Mouse (Mus musculus): ENCODE data around the gene Erbin. TPM values are rescaled to one million over a fixed set of nuclear protein-coding genes. Genes with fewer than 3 reads are reported as not detected.

Gene Erbin
- total RNA-seq, 2 experiments from 2014 or later = 82.6 to 85.9 TPM

DNA sequence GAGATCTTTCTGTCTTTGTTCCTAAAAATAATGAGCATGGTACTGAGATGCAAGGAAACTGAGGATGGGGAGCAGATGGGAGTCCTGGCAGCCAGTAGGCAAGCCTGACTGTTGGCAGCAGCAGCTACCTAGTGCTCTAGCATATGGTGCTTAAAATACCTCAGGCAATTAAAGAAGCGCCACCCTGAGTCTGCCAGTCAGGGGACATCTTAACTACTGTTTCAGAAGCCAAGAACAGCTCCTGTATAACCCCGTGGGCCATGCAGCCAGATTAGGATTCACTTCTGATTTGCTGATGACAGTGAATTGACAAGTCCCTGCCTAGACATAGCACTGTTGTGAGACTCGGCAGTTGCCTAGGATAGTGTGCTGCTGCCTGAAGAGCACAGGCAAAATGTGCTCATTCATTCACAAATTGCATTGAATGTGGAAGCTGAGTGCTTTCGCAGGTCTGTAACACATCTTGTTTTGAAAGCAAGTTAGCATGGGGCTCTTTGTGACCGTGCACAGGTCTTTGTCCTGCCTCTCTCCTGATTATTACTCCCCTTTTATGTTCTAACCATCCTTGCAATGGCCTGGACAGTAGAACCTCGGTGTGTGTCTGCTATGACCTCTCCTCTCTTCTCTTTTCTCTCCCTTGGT is 114.0 kb downstream of the Erbin start:
- peak; percentile 22 for DNase-seq

- no peak for DNase-seq
Measured at GRCm38 (mm10) chr13:103803721-103804120, 116.6 kb downstream of the Erbin start.

DNA sequence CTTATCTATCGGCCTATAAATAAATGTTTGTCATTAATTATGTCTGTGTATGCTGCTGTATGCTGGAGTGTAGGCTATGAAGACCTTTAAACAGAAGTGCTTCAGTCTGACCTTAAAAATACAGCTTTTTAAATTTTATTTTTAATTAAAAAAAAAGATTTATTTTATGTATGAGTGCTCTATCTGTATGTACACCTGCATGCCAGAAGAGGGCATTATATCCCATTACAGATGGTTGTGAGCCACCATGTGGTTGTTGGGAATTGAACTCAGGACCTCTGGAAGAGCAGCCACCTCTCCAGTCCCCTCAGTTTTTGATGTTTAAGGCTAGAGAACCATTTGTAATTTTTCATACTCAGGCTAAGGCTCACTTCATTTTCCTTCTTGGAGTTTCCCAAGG is 119.3 kb downstream of the Erbin start:
- no peak for DNase-seq

DNA sequence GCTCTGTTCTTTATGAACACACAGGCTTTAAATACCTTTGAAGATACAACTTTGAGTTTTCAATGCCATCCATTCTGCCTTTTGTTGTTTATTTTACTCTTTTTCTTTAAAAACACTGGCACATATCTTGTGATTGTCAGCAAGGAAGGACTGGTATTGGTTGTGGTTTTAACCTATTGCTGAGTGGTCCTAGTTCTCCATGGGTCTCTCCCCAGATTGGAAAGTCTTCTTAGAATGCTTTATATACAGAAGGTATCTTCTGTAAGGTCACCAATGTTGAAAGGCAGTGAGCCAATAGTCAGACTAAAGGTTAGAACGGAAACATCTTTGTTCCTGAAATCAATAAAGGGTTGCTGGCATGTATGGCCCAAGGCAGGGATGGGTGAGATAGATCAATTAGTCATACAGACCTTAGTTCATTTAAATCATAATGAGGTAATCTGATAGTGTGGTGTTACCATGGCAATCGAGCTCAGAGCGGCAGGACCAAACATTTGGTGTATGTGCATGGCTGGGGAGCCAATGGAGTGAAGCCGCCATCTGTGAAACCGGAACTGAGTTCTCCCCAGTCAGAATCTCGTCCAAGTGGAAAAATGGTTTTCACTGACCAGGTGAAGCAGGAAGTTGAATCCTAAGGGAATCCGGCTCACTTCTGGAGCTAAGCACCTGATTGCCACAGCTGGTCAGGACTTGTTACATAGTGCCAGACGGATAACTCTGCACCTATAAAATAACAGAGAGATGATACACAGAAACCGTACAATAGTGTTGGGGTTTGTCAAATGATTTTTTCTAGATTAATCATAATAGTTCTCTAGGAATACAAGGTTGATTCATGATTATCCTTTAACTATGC is 125.4 kb downstream of the Erbin start:
- no peak for DNase-seq

DNA sequence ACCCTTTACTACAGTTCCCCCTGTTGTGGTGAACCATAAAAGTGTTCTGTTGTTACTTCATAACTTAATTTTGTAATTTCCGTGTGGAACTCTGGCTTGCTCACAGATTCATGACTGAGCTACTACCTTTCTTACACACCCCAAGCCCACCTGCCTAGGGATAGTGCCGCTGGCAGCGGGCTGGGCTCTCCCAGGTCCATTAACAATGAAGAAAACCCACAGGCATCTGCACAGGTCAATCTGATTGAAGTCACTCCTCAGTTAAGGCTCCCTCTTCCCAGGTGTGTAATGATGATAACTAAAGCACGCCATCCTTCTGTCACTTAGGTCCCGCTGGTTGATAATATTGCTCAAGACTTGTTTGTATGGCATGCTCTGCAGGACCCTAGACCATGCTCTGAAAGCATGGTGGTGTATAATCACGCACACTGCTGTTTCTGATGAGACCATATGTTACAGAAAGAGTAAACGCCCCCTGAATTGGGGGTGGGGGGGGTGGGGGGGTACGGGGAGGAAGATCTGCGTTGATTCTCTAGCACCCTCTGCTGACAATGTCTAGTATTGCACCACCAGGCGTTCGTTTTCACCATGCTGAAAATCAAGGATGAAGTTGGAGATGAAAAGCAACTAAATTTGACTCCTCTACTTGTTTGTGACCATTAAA is 140.3 kb downstream of the Erbin start:
- peak; percentile 56 for DNase-seq

DNA sequence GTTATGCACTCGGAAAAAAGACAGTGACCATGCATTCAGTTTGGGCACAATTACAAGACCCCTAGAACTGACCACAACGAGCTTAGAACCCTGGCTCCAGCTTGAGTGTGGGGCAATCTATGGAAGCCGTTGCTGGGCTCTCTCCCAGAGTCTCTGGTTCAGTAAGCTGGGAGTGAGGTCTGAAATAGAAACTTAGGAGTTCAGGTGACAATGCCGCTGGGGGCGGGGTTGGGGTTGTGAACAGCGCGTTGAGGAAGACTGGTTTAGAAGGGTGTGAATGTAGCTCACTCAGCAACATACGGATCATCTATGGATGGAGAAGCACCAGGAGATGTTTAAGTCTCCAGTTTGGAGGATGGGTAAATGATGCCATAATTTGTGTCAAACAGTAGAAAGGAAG is 143.2 kb downstream of the Erbin start:
- DNase-seq = no peak

DNA sequence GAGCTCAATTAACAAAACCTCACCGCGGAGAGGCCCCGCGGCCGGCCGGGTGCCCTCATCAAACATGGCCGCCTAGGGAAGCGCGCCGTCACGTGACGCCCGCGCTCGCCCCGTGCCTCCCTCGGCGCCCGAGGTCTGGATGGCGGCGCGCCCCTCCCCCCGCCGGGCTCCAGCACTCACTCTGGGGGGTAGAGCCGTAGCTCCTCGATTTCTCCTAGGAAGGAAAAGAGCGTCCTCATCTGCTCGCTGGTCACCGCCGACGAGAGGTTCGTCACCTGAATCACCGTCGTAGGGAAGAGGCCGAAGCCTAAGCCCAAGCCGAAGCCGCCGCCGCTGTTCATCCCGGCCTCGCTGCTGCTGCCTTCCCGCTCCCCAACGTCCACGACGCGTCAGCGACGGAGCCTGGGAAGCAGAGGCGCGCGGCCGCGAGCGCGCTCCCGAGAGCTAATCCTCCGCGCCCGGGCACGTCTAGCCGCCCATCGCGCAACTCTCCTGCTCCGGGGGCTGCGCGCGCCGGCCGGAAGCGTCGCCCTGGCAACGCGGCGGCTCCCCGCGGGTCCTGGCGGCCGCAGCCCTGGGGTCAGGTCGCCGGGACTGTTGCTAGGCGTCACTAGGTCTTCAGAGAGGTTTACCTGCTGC is 146.1 kb downstream of the Erbin start, which contains the start of gene Srek1:
Gene Srek1 (minus strand): TSS at position 490 of the 639 bp plus-strand sequence.
- DNase-seq = peak; percentile 96

- DNase-seq = no peak
Measured at GRCm38 (mm10) chr13:103773407-103774118, 146.8 kb downstream of the Erbin start.

- DNase-seq = peak; percentile 22
Measured at GRCm38 (mm10) chr13:103772917-103773316, 147.4 kb downstream of the Erbin start.

DNA sequence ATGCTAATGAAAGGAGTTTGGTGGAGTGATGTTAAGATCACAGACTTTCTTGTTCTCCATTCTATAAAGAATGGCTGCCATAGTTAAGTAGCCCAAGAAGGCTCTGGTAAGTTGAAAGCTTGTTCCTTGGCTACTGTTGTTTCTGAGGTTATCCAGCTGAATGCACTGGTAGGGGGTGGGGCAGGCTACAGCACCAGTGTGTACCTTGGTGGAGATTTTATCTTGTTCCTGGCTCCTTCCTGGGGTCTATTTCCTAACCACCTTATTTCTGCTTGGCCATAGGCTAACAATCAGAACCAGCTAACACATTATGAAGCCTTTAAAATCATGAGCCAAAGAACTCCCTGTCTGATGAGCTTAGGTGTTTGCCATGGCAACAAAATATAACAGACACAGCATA is 149.5 kb downstream of the Erbin start:
- no peak for DNase-seq

Other genes with a start within 250 kb of the Erbin start
- gene Srek1, start 145.9 kb downstream of the Erbin start, total RNA-seq (2021) = 10 to 100 TPM; 40.9 to 50.4 TPM
- gene Nln, start 189.1 kb upstream of the Erbin start, total RNA-seq (2021) = 10 to 100 TPM; 27.2 to 30.4 TPM
- gene Sgtb, start 189.2 kb upstream of the Erbin start, total RNA-seq (2021) = 1 to 10 TPM; 1.7 to 1.8 TPM

All from heart, postnatal 4 days (tissue).